Mouse (Mus musculus) spleen, adult 2 months (tissue): ENCODE data around the gene Rabgap1.

Experiments used
- CTCF ChIP-seq: fragments of 200-500 bp; IDR thresholded peaks from 2 replicates; pipeline ENCODE4 v1.5.1; 2011; ENCODE audit warnings: mild to moderate bottlenecking, inconsistent platforms; ENCODE audit not compliant: insufficient read depth, insufficient read length, insufficient replicate concordance; ENCODE audit errors: extremely low read depth
- POLR2A ChIP-seq: fragments of 200-500 bp; IDR thresholded peaks from 2 replicates; pipeline ENCODE4 v1.6.1; 2011; ENCODE audit warnings: low read depth, low read length, inconsistent platforms

- TF ChIP-seq CTCF, result no peak
- no peak for TF ChIP-seq POLR2A
Observed at GRCm38 (mm10) chr2:37531639-37532038, 88.6 kb downstream of the Rabgap1 start.
